Mouse (Mus musculus) lung, embryonic 14.5 days (tissue): ENCODE data around the gene Lad1. TPM values are rescaled to one million over a fixed set of nuclear protein-coding genes. Genes with fewer than 3 reads are reported as not detected.
A peak's percentile ranks its signal among the peaks of the same experiment; 100 is the strongest.

Source experiments
- ATAC-seq: fragments of 200-750 bp; cut with Nextera tagmentation; 2 replicates; pipeline ENCODE4 v1.8.0; 2017; ENCODE audit warnings: mild to moderate bottlenecking, moderate TSS enrichment, moderate library complexity; ENCODE audit not compliant: insufficient read depth
- DNase-seq: peaks from one replicate; pipeline ENCODE4 v3.0.0-alpha.2; 2015
- H3K27ac ChIP-seq: fragments of 300-500 bp; sonication (generic); 2 replicates; pipeline ENCODE4 v1.5.1; 2014; ENCODE audit warnings: low read depth, mild to moderate bottlenecking, moderate library complexity
- H3K27me3 ChIP-seq: fragments of 300-500 bp; sonication (generic); 2 replicates; pipeline ENCODE4 v1.6.1; 2014; ENCODE audit warnings: low read length, control low read depth; ENCODE audit not compliant: insufficient read depth
- H3K36me3 ChIP-seq: fragments of 300-500 bp; sonication (generic); 2 replicates; pipeline ENCODE4 v1.6.1; 2014; ENCODE audit warnings: control low read depth; ENCODE audit not compliant: insufficient read depth
- H3K4me1 ChIP-seq: fragments of 300-500 bp; sonication (generic); 2 replicates; pipeline ENCODE4 v1.6.1; 2014; ENCODE audit warnings: antibody characterized with exemption, control low read depth; ENCODE audit not compliant: insufficient read depth
- H3K4me2 ChIP-seq: fragments of 300-500 bp; sonication (generic); 2 replicates; pipeline ENCODE4 v1.6.1; 2014; ENCODE audit warnings: mild to moderate bottlenecking
- H3K4me3 ChIP-seq: fragments of 300-500 bp; sonication (generic); 2 replicates; pipeline ENCODE4 v1.5.1; 2014; ENCODE audit warnings: low read depth, low read length
- H3K9ac ChIP-seq: fragments of 300-500 bp; sonication (generic); 2 replicates; pipeline ENCODE4 v1.6.1; 2014
- H3K9me3 ChIP-seq: fragments of 300-500 bp; sonication (generic); 2 replicates; pipeline ENCODE4 v1.6.1; 2016; ENCODE audit warnings: low read depth, low read length, control low read depth
- CTCF ChIP-seq: IDR thresholded peaks from 2 replicates; pipeline ENCODE4 v1.5.1; 2016; ENCODE audit warnings: antibody characterized with exemption, low read depth
- WGBS: fragments of 180-500 bp; shearing (Covaris S2); extraction: QIAGEN DNeasy Blood & Tissue Kit; methylation state at CpG from one replicate; pipeline ENCODE4 v1.1.7; 2014; 5-methylcytosine and 5-hydroxymethylcytosine counted together
- polyA plus RNA-seq: library from polyadenylated mRNA; unstranded; fragments of >200 nt; fragmentation: Nextera tagmentation; extraction: Ambion mirVana; gene quantifications from 2 replicates; pipeline ENCODE4 v1.2.1, GENCODE M21; 2014

Gene Lad1
- polyA plus RNA-seq: 14.4 and 14.5 TPM in 2 replicates

GRCm38 (mm10) chr1:135818481-135819086, at the start of gene Lad1:
Lad1 (plus strand) TSS chr1:135818598.
- TF ChIP-seq CTCF: no peak
- under 1% methylated on average over 63 of the region's 63 CpGs for WGBS
- Histone ChIP-seq H3K9ac (peak within 1 kb of the TSS; percentile 60), H3K4me3 (peak within 1 kb of the TSS; percentile 52), H3K9me3 (no peaks in the 10 kb centered on the region), H3K4me1 (no peaks in the 10 kb centered on the region), H3K27me3 (peaks cover 36% of the 10 kb centered on the region), H3K27ac (no peak within 1 kb of the TSS), H3K4me2 (peak within 1 kb of the TSS; percentile 94), H3K36me3 (no peaks in the 10 kb centered on the region)
- peak; percentile 72 for DNase-seq
- ATAC-seq: peak; percentile 73

GRCm38 (mm10) chr1:135770237-135770636, 48.2 kb upstream of the Lad1 start:
- H3K27ac ChIP-seq: no peak overlapping the region; the same call in 1 of the 2 replicates
- 71% methylated on average over 7 of the region's 7 CpGs for WGBS
- H3K27me3 ChIP-seq: no peaks in the 10 kb centered on the region
- H3K36me3 ChIP-seq: peaks cover 22% of the 10 kb centered on the region
- DNase-seq (no peak), ATAC-seq (no peak)
- H3K4me1 ChIP-seq: peaks cover 18% of the 10 kb centered on the region
- no peak overlapping the region for H3K4me2 ChIP-seq
- no peaks in the 10 kb centered on the region for H3K9me3 ChIP-seq
- no peak overlapping the region for H3K4me3 ChIP-seq
- TF ChIP-seq CTCF: no peak
- no peak overlapping the region for H3K9ac ChIP-seq

GRCm38 (mm10) chr1:135770896-135771572, 47.4 kb upstream of the Lad1 start:
- ATAC-seq: no peak; the same call in 1 of the 2 replicates
- no peak for DNase-seq
- H3K4me2 ChIP-seq: no peak overlapping the region
- peaks cover 13% of the 10 kb centered on the region for H3K4me1 ChIP-seq
- TF ChIP-seq CTCF: no peak
- WGBS: 49% methylated on average over 12 of the region's 12 CpGs
- no peak overlapping the region for H3K4me3 ChIP-seq
- H3K27ac ChIP-seq: peak overlapping the region; percentile 44; the same call in 1 of the 2 replicates
- no peak overlapping the region for H3K9ac ChIP-seq
- no peaks in the 10 kb centered on the region for H3K27me3 ChIP-seq
- no peaks in the 10 kb centered on the region for H3K9me3 ChIP-seq
- peaks cover 22% of the 10 kb centered on the region for H3K36me3 ChIP-seq

GRCm38 (mm10) chr1:135771573-135771970, 46.8 kb upstream of the Lad1 start:
- Histone ChIP-seq H3K9me3 (no peaks in the 10 kb centered on the region), H3K27ac (no peak overlapping the region), H3K4me2 (no peak overlapping the region), H3K9ac (no peak overlapping the region), H3K4me1 (peaks cover 15% of the 10 kb centered on the region), H3K27me3 (no peaks in the 10 kb centered on the region), H3K36me3 (peaks cover 22% of the 10 kb centered on the region), H3K4me3 (no peak overlapping the region)
- TF ChIP-seq CTCF: no peak
- 59% methylated on average over 8 of the region's 8 CpGs for WGBS
- ATAC-seq (no peak), DNase-seq (no peak)

GRCm38 (mm10) chr1:135776596-135776995, 41.8 kb upstream of the Lad1 start:
- Histone ChIP-seq H3K9ac (no peak overlapping the region), H3K4me2 (no peak overlapping the region), H3K9me3 (no peaks in the 10 kb centered on the region), H3K4me1 (peaks cover 12% of the 10 kb centered on the region; the same call in 1 of the 2 replicates), H3K36me3 (no peaks in the 10 kb centered on the region), H3K4me3 (no peak overlapping the region), H3K27ac (peak overlapping the region; percentile 24; the same call in 1 of the 2 replicates), H3K27me3 (no peaks in the 10 kb centered on the region)
- TF ChIP-seq CTCF: no peak
- no peak for ATAC-seq
- no peak for DNase-seq

- ATAC-seq (no peak), DNase-seq (no peak)
- Histone ChIP-seq H3K27ac (0 out of 2 replicates have a peak overlapping the region, but pooled peaks have one; percentile 24), H3K4me2 (no peak overlapping the region), H3K9me3 (no peaks in the 10 kb centered on the region), H3K27me3 (no peaks in the 10 kb centered on the region), H3K36me3 (no peaks in the 10 kb centered on the region), H3K4me3 (no peak overlapping the region), H3K9ac (no peak overlapping the region), H3K4me1 (peaks cover 12% of the 10 kb centered on the region; the same call in 1 of the 2 replicates)
- no peak for TF ChIP-seq CTCF
- 77% methylated on average over 1 of the region's 1 CpGs for WGBS
These were observed 41.4 kb upstream of the Lad1 start for GRCm38 (mm10) chr1:135777046-135777445.

GRCm38 (mm10) chr1:135778780-135779535, 39.4 kb upstream of the Lad1 start, which contains the start of gene Tnni1:
Tnni1 (plus strand) TSS chr1:135779434.
- Histone ChIP-seq H3K4me2 (peak within 1 kb of the TSS; percentile 31), H3K9me3 (no peaks in the 10 kb centered on the region), H3K27me3 (no peaks in the 10 kb centered on the region), H3K27ac (peak within 1 kb of the TSS; percentile 61), H3K36me3 (no peaks in the 10 kb centered on the region), H3K4me3 (no peak within 1 kb of the TSS), H3K4me1 (peaks cover 12% of the 10 kb centered on the region; the same call in 1 of the 2 replicates), H3K9ac (no peak within 1 kb of the TSS)
- no peak for TF ChIP-seq CTCF
- ATAC-seq (peak; percentile 77), DNase-seq (peak; percentile 73)
- 12% methylated on average over 22 of the region's 22 CpGs for WGBS
